Comparison of ENCODE assay signal across 17 mouse cellular contexts in the genomic region with DNA sequence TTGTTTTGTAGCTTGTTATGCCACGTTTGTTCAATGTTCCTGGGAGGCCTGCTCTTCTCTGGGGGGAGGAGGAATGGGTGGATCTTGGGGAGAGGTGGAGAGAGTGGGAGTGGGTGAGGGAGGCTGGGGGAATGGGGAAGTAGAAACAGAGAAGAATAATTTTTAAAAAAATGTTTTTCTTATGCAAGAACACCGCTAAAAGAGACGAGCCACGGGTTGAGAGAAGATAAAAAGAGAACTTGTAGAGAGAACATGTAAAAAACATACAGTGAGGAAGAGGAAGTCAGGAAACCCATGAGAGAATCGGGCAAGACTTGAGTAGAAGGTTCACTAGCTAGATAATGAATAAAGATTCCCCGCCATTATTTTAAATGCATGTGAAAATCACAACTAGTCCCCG.
"Had no signal": no experiment of that assay in that cellular context is flagged by ENCODE, and none has a peak within 500 bp of the region (broad histone marks: within the 10 kb centered on the region; RNA-seq: fewer than 3 reads in every experiment).

No protein-coding gene starts in this region.

- H3K27ac ChIP-seq: liver, embryonic 13.5 days; liver, embryonic 15.5 days; midbrain, embryonic 10.5 days; midbrain, embryonic 12.5 days; neural tube, embryonic 12.5 days; stomach, embryonic 15.5 days; stomach, postnatal 0 days had no signal

- H3K4me2 ChIP-seq: liver, embryonic 13.5 days; liver, embryonic 15.5 days; lung, embryonic 14.5 days; midbrain, embryonic 12.5 days; neural tube, embryonic 12.5 days; stomach, embryonic 15.5 days had no signal

- DNase-seq: liver, embryonic 13.5 days; lung, adult 18-20 months; lung, embryonic 14.5 days; lung, postnatal 10 days; lung, postnatal 4 days; midbrain, embryonic 14.5 days; right cerebral cortex, postnatal 14 days; thymus, adult 18-20 months; thymus, postnatal 25 days; thymus, postnatal 4 days had no signal

- H3K27me3 ChIP-seq: liver, embryonic 13.5 days; liver, embryonic 15.5 days; midbrain, embryonic 12.5 days; neural tube, embryonic 12.5 days; stomach, embryonic 15.5 days had no signal

- H3K9me3 ChIP-seq: liver, embryonic 13.5 days; liver, embryonic 15.5 days; midbrain, embryonic 10.5 days; midbrain, embryonic 12.5 days; neural tube, embryonic 12.5 days; stomach, embryonic 15.5 days had no signal

- H3K36me3 ChIP-seq: liver, embryonic 13.5 days; liver, embryonic 15.5 days; midbrain, embryonic 10.5 days; midbrain, embryonic 12.5 days; neural tube, embryonic 12.5 days; stomach, embryonic 15.5 days had no signal

- H3K4me1 ChIP-seq: liver, embryonic 13.5 days; liver, embryonic 15.5 days; midbrain, embryonic 10.5 days; midbrain, embryonic 12.5 days; neural tube, embryonic 12.5 days; stomach, embryonic 15.5 days had no signal

- H3K4me3 ChIP-seq: liver, embryonic 13.5 days; liver, embryonic 15.5 days; midbrain, embryonic 10.5 days; midbrain, embryonic 12.5 days; neural tube, embryonic 12.5 days; stomach, embryonic 15.5 days had no signal

- H3K9ac ChIP-seq: liver, embryonic 13.5 days; liver, embryonic 15.5 days; lung, embryonic 14.5 days; midbrain, embryonic 12.5 days; neural tube, embryonic 12.5 days; stomach, embryonic 15.5 days had no signal

- ATAC-seq: midbrain, embryonic 16.5 days had no signal
